Mouse (Mus musculus): ENCODE measurements around the gene Zfp119b. TPM values are rescaled to one million over a fixed set of nuclear protein-coding genes. Genes with fewer than 3 reads are reported as not detected.

The Zfp119b gene
- total and polyA plus RNA-seq, 3 experiments: 1.1 to 2.0 TPM; not detected in 1

DNA sequence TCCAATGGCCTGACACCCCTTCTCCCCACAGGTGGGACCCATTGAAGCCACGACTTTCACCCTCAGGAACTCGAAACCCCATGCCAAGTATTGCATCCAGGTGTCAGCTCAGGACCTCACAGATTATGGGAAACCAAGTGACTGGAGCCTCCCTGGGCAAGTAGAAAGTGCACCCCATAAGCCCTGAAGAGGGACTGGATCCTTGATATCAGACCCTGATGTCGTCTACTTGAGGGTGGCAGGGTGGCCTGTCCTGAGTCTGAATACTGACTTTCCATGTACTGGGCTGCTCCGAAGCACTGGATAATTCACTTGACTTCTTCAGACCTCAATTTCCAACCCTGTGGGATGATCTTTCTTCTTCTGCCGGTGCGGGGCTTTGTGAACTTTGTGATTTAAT, 7.3 kb upstream of the Zfp119b start:
- Histone ChIP-seq H3K36me3 (ENCODE audit: control insufficient read depth in 1 of 2, insufficient read depth in 2 of 2, low read length in 2 of 2) (peaks cover 0 to 5% of the 10 kb centered on the region in 2 experiments; a peak in 1 of 4 replicates), H3K27ac (ENCODE audit: control insufficient read depth, low read depth, low read length) (no peak overlapping the region), H3K79me2 (ENCODE audit: control insufficient read depth, insufficient read depth, low read length, poor library complexity) (peaks cover 10% of the 10 kb centered on the region), H3K4me1 (ENCODE audit: control insufficient read depth in 1 of 2, insufficient read depth in 2 of 2, low read length in 2 of 2) (peaks cover 6 to 15% of the 10 kb centered on the region in 2 experiments; a peak in 3 of 4 replicates), H3K9ac (ENCODE audit: control insufficient read depth, low read depth, low read length, poor library complexity, severe bottlenecking) (no peak overlapping the region), H3K9me3 (replicated peaks; ENCODE audit: insufficient read depth, low read length) (no peaks in the 10 kb centered on the region), H3K27me3 (ENCODE audit: control insufficient read depth in 1 of 2, insufficient read depth in 2 of 2, low read length in 2 of 2) (peaks cover 0 to 2% of the 10 kb centered on the region in 2 experiments; a peak in 2 of 4 replicates), H3K4me3 (ENCODE audit: control insufficient read depth in 1 of 2, insufficient read depth in 1 of 2, low read depth in 2 of 2, low read length in 2 of 2) (no peak overlapping the region)
- DNase-seq (ENCODE audit: low read depth, low spot score): no peak
- no peak for TF ChIP-seq POLR2A (IDR thresholded peaks at IDR 0.05; ENCODE audit: control insufficient read depth in 1 of 2, insufficient read depth in 1 of 2, low read depth in 1 of 2, low read length in 2 of 2, poor library complexity in 1 of 2)
- no peak for TF ChIP-seq TAL1 (IDR thresholded peaks at IDR 0.05; ENCODE audit: low read length)
- TF ChIP-seq GABPA (IDR thresholded peaks at IDR 0.05; ENCODE audit: low read depth, low read length): no peak
- TF ChIP-seq KAT2A (conservative IDR thresholded peaks at IDR 0.05; ENCODE audit: low read depth, low read length): no peak
- TF ChIP-seq MYC (IDR thresholded peaks at IDR 0.05; ENCODE audit: low read depth, low read length): no peak
- TF ChIP-seq ZC3H11A (IDR thresholded peaks at IDR 0.05; ENCODE audit: low read depth, low read length): no peak
- no peak for TF ChIP-seq POLR2AphosphoS5 (IDR thresholded peaks at IDR 0.05; ENCODE audit: borderline replicate concordance, low read depth, low read length)
- TF ChIP-seq CHD2 (IDR thresholded peaks at IDR 0.05; ENCODE audit: low read length): no peak
- no peak for TF ChIP-seq HCFC1 (IDR thresholded peaks at IDR 0.05; ENCODE audit: low read depth, low read length)
- TF ChIP-seq MAZ (IDR thresholded peaks at IDR 0.05; ENCODE audit: low read depth, low read length): no peak
- no peak for TF ChIP-seq MAFK (IDR thresholded peaks at IDR 0.05; ENCODE audit: borderline replicate concordance, low read depth, low read length)
- TF ChIP-seq NRF1 (IDR thresholded peaks at IDR 0.05; ENCODE audit: insufficient read depth, low read depth, low read length, poor library complexity, severe bottlenecking): no peak
- no peak for TF ChIP-seq USF2 (IDR thresholded peaks at IDR 0.05; ENCODE audit: borderline replicate concordance in 1 of 2, insufficient read depth in 1 of 2, low read depth in 1 of 2, low read length in 2 of 2)
- TF ChIP-seq UBTF (IDR thresholded peaks at IDR 0.05; ENCODE audit: borderline replicate concordance, insufficient read depth, low read depth, low read length): no peak
- TF ChIP-seq ETS1 (IDR thresholded peaks at IDR 0.05; ENCODE audit: low read depth, low read length): no peak
- TF ChIP-seq SIN3A (IDR thresholded peaks at IDR 0.05; ENCODE audit: low read length): no peak
- TF ChIP-seq MAX (IDR thresholded peaks at IDR 0.05; ENCODE audit: low read length): no peak
- no peak for TF ChIP-seq USF1 (IDR thresholded peaks at IDR 0.05; ENCODE audit: low read depth, low read length)
- TF ChIP-seq GATA1 (IDR thresholded peaks at IDR 0.05; ENCODE audit: low read depth, low read length): no peak

DNA sequence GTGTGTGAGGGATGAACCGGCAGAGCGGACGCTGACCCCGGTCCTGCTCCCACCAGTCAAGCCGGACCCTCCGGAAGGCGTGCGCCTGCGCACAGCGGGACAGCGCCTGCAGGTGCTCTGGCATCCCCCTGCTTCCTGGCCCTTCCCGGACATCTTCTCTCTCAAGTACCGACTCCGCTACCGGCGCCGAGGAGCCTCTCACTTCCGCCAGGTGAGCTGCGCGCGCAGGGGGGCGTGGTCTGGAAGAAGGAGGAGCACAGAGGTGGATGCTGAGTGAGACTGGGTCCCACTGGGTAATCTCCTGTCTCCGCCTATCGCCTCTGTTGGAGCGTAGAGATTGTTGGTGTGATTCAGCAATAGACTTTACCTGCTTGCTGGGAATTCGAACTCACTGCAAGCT, 6.8 kb upstream of the Zfp119b start:
- Histone ChIP-seq H3K4me1 (ENCODE audit: control insufficient read depth in 1 of 2, insufficient read depth in 2 of 2, low read length in 2 of 2) (peaks cover 6 to 15% of the 10 kb centered on the region in 2 experiments; a peak in 3 of 4 replicates), H3K9ac (ENCODE audit: control insufficient read depth, low read depth, low read length, poor library complexity, severe bottlenecking) (no peak overlapping the region), H3K4me3 (ENCODE audit: control insufficient read depth in 1 of 2, insufficient read depth in 1 of 2, low read depth in 2 of 2, low read length in 2 of 2) (no peak overlapping the region), H3K36me3 (ENCODE audit: control insufficient read depth in 1 of 2, insufficient read depth in 2 of 2, low read length in 2 of 2) (peaks cover 0 to 5% of the 10 kb centered on the region in 2 experiments; a peak in 1 of 4 replicates), H3K9me3 (replicated peaks; ENCODE audit: insufficient read depth, low read length) (no peaks in the 10 kb centered on the region), H3K27ac (ENCODE audit: control insufficient read depth, low read depth, low read length) (no peak overlapping the region), H3K79me2 (ENCODE audit: control insufficient read depth, insufficient read depth, low read length, poor library complexity) (peaks cover 10% of the 10 kb centered on the region), H3K27me3 (ENCODE audit: control insufficient read depth in 1 of 2, insufficient read depth in 2 of 2, low read length in 2 of 2) (peaks cover 0 to 2% of the 10 kb centered on the region in 2 experiments; a peak in 2 of 4 replicates)
- no peak for DNase-seq (ENCODE audit: low read depth, low spot score)
- TF ChIP-seq USF1 (IDR thresholded peaks at IDR 0.05; ENCODE audit: low read depth, low read length) (no peak), TBP (IDR thresholded peaks at IDR 0.05; ENCODE audit: low read depth, low read length) (no peak), ELF1 (IDR thresholded peaks at IDR 0.05; ENCODE audit: low read depth, low read length) (no peak), CHD1 (IDR thresholded peaks at IDR 0.05; ENCODE audit: low read depth, low read length) (no peak), KAT2A (conservative IDR thresholded peaks at IDR 0.05; ENCODE audit: low read depth, low read length) (no peak), NRF1 (IDR thresholded peaks at IDR 0.05; ENCODE audit: insufficient read depth, low read depth, low read length, poor library complexity, severe bottlenecking) (no peak), SIN3A (IDR thresholded peaks at IDR 0.05; ENCODE audit: low read length) (no peak)

Data from MEL (cell line).